Mouse (Mus musculus): Measurements from ENCODE around the gene Wwox.

DNA sequence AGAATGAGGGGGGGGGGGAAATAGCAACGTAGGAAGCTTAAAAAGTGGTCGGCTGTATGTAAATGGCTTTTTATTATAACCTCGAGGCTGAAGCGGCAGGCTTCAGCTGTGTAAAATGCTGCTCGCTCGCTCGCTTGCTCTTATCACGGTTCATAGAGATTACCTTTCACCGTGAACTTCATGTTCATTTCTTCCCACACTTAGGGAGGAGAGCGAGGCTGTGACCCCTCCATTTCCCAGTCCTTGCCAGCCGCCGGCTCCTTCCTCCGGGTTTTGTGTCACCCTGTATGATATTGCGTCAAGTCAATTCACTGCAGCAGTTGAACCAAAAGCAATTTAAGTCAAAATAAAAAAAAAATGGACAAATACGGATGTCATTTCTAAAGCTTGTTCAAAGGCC is 580.2 kb downstream of the Wwox start:
- no peak for TF ChIP-seq CTCF (IDR thresholded peaks at IDR 0.05; ENCODE audit: low read depth, low read length)
- TF ChIP-seq POLR2A (IDR thresholded peaks at IDR 0.05; ENCODE audit: borderline replicate concordance, low read depth, low read length) = no peak
